Mouse (Mus musculus) right cerebral cortex, postnatal 10 days (tissue): ENCODE measurements at regions not wholly inside any gene's neighbourhood (a gene's known extent, or its start where the extent isn't known, plus 50 kb on each side); places are given as distances from the start of the nearest gene placed in this dataset.
A peak's percentile ranks its signal among the peaks of the same experiment; 100 is the strongest.

Experiments used
- DNase-seq, 2 experiments: peaks; one replicate each; pipeline ENCODE4 v3.0.0; 2021; ENCODE audit warnings: low spot score in 2 of 2

- DNase-seq: no peak
Measured at GRCm38 (mm10) chr6:25321446-25321845, 365.3 kb upstream of the Tmem229a start.

- DNase-seq: peak; percentile 19 to 24
Measured at GRCm38 (mm10) chr6:25320291-25320844, 364.3 kb upstream of the Tmem229a start.

- no peak for DNase-seq
Measured at GRCm38 (mm10) chr6:25307471-25307870, 351.4 kb upstream of the Tmem229a start.

- DNase-seq: no peak
Measured at GRCm38 (mm10) chr6:25304844-25305504, 348.9 kb upstream of the Tmem229a start.

- no peak for DNase-seq
Measured at GRCm38 (mm10) chr6:25291613-25292012, 335.5 kb upstream of the Tmem229a start.

GRCm38 (mm10) chr6:25287591-25287990, 331.5 kb upstream of the Tmem229a start:
- DNase-seq: no peak

GRCm38 (mm10) chr6:25286313-25286712, 330.2 kb upstream of the Tmem229a start:
- DNase-seq: peak; percentile 24 to 26

GRCm38 (mm10) chr6:25278509-25278908, 322.4 kb upstream of the Tmem229a start:
- DNase-seq: no peak

GRCm38 (mm10) chr6:25277703-25278447, 321.8 kb upstream of the Tmem229a start:
- DNase-seq: no peak

- DNase-seq: peak in 1 of 2 experiments; percentile 30
Measured at GRCm38 (mm10) chr6:25276221-25276620, 320.1 kb upstream of the Tmem229a start.

- no peak for DNase-seq
Measured at GRCm38 (mm10) chr6:25260559-25260958, 304.5 kb upstream of the Tmem229a start.

- DNase-seq: no peak
Measured at GRCm38 (mm10) chr6:25255762-25256161, 299.7 kb upstream of the Tmem229a start.

GRCm38 (mm10) chr6:25237021-25237420, 280.9 kb upstream of the Tmem229a start:
- DNase-seq: no peak

GRCm38 (mm10) chr6:25236616-25237015, 280.5 kb upstream of the Tmem229a start:
- DNase-seq: no peak
